Mouse (Mus musculus) liver (tissue): ENCODE measurements around the gene Rbms3.

ENCODE experiments used
- DNase-seq: peaks from one replicate; pipeline ENCODE4 v3.0.0-alpha.2; 2020; ENCODE audit warnings: mixed read lengths

Gene Rbms3

GRCm38 (mm10) chr9:117476753-117477152, 153.0 kb downstream of the Rbms3 start:
- no peak for DNase-seq

GRCm38 (mm10) chr9:117452816-117453215, 176.9 kb downstream of the Rbms3 start:
- DNase-seq = no peak

GRCm38 (mm10) chr9:117442611-117443010, 187.1 kb downstream of the Rbms3 start:
- peak; percentile 4 for DNase-seq

GRCm38 (mm10) chr9:117435856-117436255, 193.9 kb downstream of the Rbms3 start:
- DNase-seq = no peak

GRCm38 (mm10) chr9:117430670-117431069, 199.0 kb downstream of the Rbms3 start:
- no peak for DNase-seq

GRCm38 (mm10) chr9:117429217-117430105, 200.3 kb downstream of the Rbms3 start:
- no peak for DNase-seq

GRCm38 (mm10) chr9:117423259-117423658, 206.5 kb downstream of the Rbms3 start:
- DNase-seq = no peak

GRCm38 (mm10) chr9:117419874-117420485, 209.7 kb downstream of the Rbms3 start:
- DNase-seq = no peak

- no peak for DNase-seq
These were observed 216.5 kb downstream of the Rbms3 start for GRCm38 (mm10) chr9:117413181-117413580.

- no peak for DNase-seq
These were observed 217.1 kb downstream of the Rbms3 start for GRCm38 (mm10) chr9:117412584-117412983.

GRCm38 (mm10) chr9:117404621-117405020, 225.1 kb downstream of the Rbms3 start:
- no peak for DNase-seq

- DNase-seq = no peak
These were observed 229.4 kb downstream of the Rbms3 start for GRCm38 (mm10) chr9:117400262-117400671.

- DNase-seq = no peak
These were observed 232.6 kb downstream of the Rbms3 start for GRCm38 (mm10) chr9:117397071-117397470.

GRCm38 (mm10) chr9:117396586-117396985, 233.1 kb downstream of the Rbms3 start:
- DNase-seq = no peak

GRCm38 (mm10) chr9:117393626-117394525, 235.8 kb downstream of the Rbms3 start:
- DNase-seq = peak; percentile 49

- DNase-seq = no peak
These were observed 241.7 kb downstream of the Rbms3 start for GRCm38 (mm10) chr9:117388024-117388423.

GRCm38 (mm10) chr9:117380876-117381275, 248.8 kb downstream of the Rbms3 start:
- DNase-seq = no peak

GRCm38 (mm10) chr9:117380076-117380475, 249.6 kb downstream of the Rbms3 start:
- DNase-seq = no peak

GRCm38 (mm10) chr9:117379448-117379983, 250.2 kb downstream of the Rbms3 start:
- no peak for DNase-seq

GRCm38 (mm10) chr9:117378131-117378890, 251.4 kb downstream of the Rbms3 start:
- no peak for DNase-seq

GRCm38 (mm10) chr9:117375776-117376175, 253.9 kb downstream of the Rbms3 start:
- DNase-seq = no peak

GRCm38 (mm10) chr9:117373164-117373741, 256.5 kb downstream of the Rbms3 start:
- DNase-seq = no peak
